Mouse (Mus musculus): ENCODE data around the gene Cnn1. TPM values are rescaled to one million over a fixed set of nuclear protein-coding genes. Genes with fewer than 3 reads are reported as not detected.
"Not testable (repeated sequence)": the region's sequence is repeated elsewhere in the genome, so short reads cannot be mapped to it uniquely, and the experiment has no call there.

Cnn1 gene
- polyA plus RNA-seq, 1 experiment from 2014 or later: 2.4 TPM

DNA sequence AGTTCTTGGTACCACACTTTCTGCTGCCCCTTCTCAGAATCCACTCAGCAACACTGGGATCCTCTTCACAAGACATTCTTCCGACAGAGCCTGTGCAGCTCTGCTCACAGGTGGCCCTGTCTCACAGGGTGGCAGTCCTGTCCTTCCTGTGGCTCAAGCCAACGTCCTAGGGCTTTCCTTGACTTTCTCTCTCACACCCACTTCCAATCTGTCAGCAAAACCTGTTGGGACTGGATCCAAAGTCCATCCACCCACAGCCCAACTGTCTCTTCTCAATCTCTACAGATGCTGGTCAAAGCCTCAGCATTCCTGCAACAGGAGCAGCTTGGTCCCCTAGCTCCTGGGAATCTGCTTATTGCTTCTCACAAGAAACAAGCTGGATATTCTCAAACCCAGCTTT, 37.7 kb upstream of the Cnn1 start:
- H3K36me3 ChIP-seq: peaks cover 87% of the 10 kb centered on the region
- no peaks in the 10 kb centered on the region for H3K4me1 ChIP-seq
- WGBS: 78% methylated on average over 2 of the region's 2 CpGs
- no peak overlapping the region for H3K4me3 ChIP-seq
- DNase-seq (ENCODE audit: low spot score): no peak
- H3K9me3 ChIP-seq (replicated peaks): no peaks in the 10 kb centered on the region
- peaks cover 6% of the 10 kb centered on the region; the same call in 1 of the 2 replicates for H3K27me3 ChIP-seq (ENCODE audit: low read depth, poor library complexity, severe bottlenecking)
- no peak overlapping the region for H3K27ac ChIP-seq

DNA sequence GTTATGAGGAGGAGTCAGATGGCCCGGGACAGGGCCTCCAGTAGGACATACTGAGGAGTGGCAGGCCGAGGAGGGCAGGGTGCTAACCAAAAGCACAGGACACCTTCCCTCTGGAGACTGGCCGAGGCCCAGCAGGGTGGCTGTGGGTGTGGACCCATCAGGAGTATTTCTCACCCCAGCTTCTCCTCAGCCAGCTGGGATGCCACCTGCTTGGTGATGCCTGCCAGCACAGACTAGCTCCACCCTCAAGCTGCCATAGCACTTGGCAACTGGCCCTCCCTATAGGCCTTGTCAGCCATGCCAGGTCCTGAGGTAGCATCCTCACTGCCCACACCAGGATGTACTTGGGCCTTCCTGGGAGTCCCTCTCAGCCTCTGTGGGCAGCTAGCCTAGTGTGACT, 34.7 kb upstream of the Cnn1 start:
- H3K27ac ChIP-seq: no peak overlapping the region
- peaks cover 85% of the 10 kb centered on the region for H3K36me3 ChIP-seq
- no peaks in the 10 kb centered on the region for H3K4me1 ChIP-seq
- 95% methylated on average over 3 of the region's 3 CpGs for WGBS
- H3K4me3 ChIP-seq: no peak overlapping the region
- no peak for DNase-seq (ENCODE audit: low spot score)
- H3K9me3 ChIP-seq (replicated peaks): no peaks in the 10 kb centered on the region
- H3K27me3 ChIP-seq (ENCODE audit: low read depth, poor library complexity, severe bottlenecking): no peaks in the 10 kb centered on the region

DNA sequence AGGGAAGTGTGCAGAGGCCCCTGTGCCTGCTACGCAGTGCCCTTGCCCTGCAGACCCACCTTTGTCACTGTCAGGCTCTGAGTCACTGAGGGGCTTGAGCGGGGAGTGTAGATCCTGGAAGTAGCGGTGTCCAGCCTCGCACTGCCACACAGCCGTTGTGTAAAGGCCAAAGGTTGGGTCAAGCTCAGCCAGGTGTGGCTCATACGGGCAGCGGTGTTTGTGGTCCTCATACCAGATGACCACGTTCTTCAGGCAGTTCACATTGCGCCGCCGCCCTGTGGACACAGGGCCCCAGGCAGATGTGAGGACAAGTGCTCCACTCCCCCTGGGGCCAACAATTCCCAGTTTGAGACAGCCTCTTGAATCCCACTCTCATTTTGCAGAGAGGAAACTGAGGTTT, 33.4 kb upstream of the Cnn1 start:
- Histone ChIP-seq H3K4me1 (peaks cover 10% of the 10 kb centered on the region), H3K27me3 (ENCODE audit: low read depth, poor library complexity, severe bottlenecking) (no peaks in the 10 kb centered on the region), H3K27ac (no peak overlapping the region), H3K9me3 (replicated peaks) (no peaks in the 10 kb centered on the region), H3K4me3 (no peak overlapping the region), H3K36me3 (peaks cover 77% of the 10 kb centered on the region)
- no peak for DNase-seq (ENCODE audit: low spot score)
- WGBS: 96% methylated on average over 11 of the region's 11 CpGs

DNA sequence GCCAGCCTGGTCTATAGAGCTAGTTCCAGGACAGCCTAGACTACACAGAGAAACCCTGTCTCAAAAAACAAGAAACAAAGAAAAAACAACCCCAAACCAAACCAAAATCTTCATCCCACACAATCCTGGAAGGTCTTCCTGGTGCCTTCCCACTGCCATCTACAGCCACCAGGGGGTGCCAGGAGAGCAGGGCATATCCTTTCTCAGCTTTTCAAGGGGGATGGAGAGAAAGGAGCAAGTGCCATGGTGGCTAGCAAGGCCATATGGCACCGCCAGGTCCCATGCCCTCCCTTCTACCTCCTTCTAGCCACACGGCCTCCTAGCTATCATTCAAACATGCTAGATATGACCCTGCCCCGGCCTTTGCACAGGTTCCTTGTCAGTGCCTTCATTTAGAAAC, 32.6 kb upstream of the Cnn1 start:
- Histone ChIP-seq H3K4me1 (peaks cover 13% of the 10 kb centered on the region), H3K36me3 (peaks cover 69% of the 10 kb centered on the region), H3K27me3 (ENCODE audit: low read depth, poor library complexity, severe bottlenecking) (no peaks in the 10 kb centered on the region), H3K9me3 (replicated peaks) (no peaks in the 10 kb centered on the region), H3K27ac (no peak overlapping the region), H3K4me3 (no peak overlapping the region)
- 76% methylated on average over 3 of the region's 3 CpGs for WGBS
- peak; percentile 58 for DNase-seq (ENCODE audit: low spot score)

DNA sequence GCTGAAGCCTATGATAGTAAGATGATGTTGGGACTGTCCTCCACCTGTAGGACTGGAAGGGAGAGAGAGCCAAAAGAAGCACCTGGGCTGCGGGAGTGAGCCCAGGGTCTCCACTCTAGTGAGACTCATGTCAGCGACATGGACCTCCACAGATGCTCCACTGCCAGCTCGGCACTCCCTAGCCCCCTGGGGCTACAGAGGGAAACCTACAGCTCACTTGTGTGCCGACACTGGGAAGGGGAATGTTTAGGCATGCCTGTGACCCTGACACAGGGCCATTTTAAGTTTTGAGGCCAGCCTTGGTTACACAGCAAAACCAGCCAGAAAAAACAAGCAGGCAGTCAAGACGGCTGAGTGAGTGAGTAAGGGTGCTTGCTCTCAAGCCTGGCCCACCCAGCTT, 31.8 kb upstream of the Cnn1 start:
- Histone ChIP-seq H3K4me1 (peaks cover 19% of the 10 kb centered on the region), H3K27me3 (ENCODE audit: low read depth, poor library complexity, severe bottlenecking) (no peaks in the 10 kb centered on the region), H3K27ac (no peak overlapping the region), H3K36me3 (peaks cover 65% of the 10 kb centered on the region), H3K9me3 (replicated peaks) (no peaks in the 10 kb centered on the region), H3K4me3 (no peak overlapping the region)
- DNase-seq (ENCODE audit: low spot score): no peak
- 84% methylated on average over 5 of the region's 5 CpGs for WGBS

DNA sequence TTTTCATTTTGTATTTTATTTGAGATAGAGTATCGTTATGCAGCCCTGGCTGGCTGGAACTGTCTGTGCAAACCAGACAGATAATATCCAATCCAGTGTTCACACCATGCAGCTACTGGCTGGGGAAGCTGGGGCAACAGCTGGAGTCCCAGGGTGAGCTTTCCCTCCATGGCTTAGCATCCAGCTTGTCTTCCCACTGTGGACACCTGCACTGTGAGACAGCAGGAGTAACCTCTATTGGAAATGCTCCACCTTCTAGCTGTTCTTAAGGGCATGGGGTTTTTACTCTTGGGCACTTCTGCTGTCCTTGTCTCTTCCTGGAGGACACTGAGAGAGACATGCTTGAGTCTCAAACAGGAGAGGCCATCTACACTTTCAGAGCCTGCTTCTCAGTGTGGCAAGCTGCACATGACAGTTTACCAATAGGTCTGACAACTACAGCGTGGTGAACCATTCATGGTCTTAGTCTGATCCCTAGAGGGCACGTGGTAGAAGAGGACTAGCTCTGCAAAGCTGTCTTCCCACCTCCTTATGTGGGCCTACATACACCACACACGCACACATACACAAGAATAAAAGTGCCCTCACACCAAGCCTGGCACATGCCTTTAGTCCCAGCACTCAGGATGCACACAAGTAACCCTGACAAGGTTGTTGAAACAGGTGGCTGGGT, 29.0 kb upstream of the Cnn1 start:
- no peak for DNase-seq (ENCODE audit: low spot score)
- Histone ChIP-seq H3K27ac (peak overlapping the region; percentile 99), H3K4me1 (peaks cover 19% of the 10 kb centered on the region), H3K9me3 (replicated peaks) (no peaks in the 10 kb centered on the region), H3K27me3 (ENCODE audit: low read depth, poor library complexity, severe bottlenecking) (no peaks in the 10 kb centered on the region), H3K4me3 (peak overlapping the region; percentile 93), H3K36me3 (peaks cover 64% of the 10 kb centered on the region)
- 76% methylated on average over 4 of the region's 4 CpGs for WGBS

DNA sequence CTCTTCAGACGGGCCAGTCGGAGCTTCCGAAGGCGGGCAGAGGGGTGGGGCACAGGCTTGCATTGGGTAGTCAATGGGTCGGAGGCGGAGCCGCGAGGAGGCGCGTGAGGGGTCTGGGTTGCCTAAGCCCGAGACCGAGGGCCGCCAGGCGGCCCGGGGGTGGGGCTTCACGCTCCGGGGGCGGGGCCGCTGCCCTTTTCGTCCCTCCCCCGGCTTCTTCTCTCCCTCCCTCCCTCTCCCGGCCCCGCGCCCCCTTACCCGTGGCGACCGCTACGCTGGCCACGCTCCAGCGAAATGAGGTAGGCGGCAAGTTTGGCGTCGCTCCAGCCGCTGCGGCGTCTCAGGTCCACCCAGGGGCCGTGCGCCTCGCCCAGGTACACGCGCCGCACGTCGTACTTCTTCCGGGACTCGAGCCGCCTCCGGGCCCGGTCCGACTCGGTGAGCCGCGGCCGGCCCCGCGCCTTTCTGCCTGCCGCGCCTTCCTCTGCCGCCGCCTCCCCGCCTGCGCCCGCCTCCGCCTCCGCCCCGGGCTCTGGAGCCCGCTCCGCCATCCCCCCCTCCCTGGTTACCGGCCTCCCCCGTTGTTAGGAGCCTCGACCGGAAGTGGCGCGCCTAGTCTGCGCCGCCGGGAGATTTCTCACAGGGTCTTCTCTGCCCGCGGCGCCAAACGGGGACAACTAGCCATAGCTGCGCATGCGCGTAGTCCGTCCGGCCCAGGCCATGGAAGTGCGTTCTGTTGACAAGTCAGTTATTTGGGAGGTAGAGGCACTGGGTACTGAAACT, 28.0 kb upstream of the Cnn1 start, which contains the start of the genes Gm49318 and Zfp653:
Gm49318 (minus strand) TSS at position 469 of the 783 bp plus-strand sequence.
Zfp653 (minus strand) TSS at position 586 of the 783 bp plus-strand sequence.
- Histone ChIP-seq H3K27me3 (ENCODE audit: low read depth, poor library complexity, severe bottlenecking) (no peaks in the 10 kb centered on the region), H3K4me1 (peaks cover 19% of the 10 kb centered on the region), H3K9me3 (replicated peaks) (no peaks in the 10 kb centered on the region), H3K36me3 (peaks cover 58% of the 10 kb centered on the region), H3K4me3 (peak within 1 kb of the TSS; percentile 93), H3K27ac (peak within 1 kb of the TSS; percentile 99)
- WGBS: 1% methylated on average over 81 of the region's 87 CpGs
- DNase-seq (ENCODE audit: low spot score): peak; percentile 97

DNA sequence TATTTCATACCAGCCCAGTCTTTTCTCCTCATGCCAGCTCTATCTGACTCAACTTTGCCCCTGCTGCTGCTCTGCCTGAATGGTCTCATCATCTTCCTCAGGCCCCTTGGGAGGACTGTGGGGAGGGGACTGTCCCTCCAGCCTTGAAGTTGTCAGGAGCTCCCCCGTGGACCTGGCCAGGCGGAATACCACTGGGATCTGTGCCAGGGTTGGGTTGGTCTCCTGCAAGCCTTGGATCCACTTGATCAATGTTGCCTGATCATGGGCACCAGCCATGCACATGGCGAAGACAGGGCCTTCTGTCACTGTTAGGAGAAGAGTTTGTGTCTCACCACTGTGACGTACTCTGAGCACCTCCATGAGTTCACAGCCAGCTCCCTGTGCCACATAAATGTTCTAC, 26.7 kb upstream of the Cnn1 start:
- Histone ChIP-seq H3K4me3 (no peak overlapping the region), H3K9me3 (replicated peaks) (no peaks in the 10 kb centered on the region), H3K27ac (no peak overlapping the region), H3K27me3 (ENCODE audit: low read depth, poor library complexity, severe bottlenecking) (no peaks in the 10 kb centered on the region), H3K4me1 (peaks cover 19% of the 10 kb centered on the region), H3K36me3 (peaks cover 56% of the 10 kb centered on the region)
- DNase-seq (ENCODE audit: low spot score): no peak
- 96% methylated on average over 4 of the region's 4 CpGs for WGBS

DNA sequence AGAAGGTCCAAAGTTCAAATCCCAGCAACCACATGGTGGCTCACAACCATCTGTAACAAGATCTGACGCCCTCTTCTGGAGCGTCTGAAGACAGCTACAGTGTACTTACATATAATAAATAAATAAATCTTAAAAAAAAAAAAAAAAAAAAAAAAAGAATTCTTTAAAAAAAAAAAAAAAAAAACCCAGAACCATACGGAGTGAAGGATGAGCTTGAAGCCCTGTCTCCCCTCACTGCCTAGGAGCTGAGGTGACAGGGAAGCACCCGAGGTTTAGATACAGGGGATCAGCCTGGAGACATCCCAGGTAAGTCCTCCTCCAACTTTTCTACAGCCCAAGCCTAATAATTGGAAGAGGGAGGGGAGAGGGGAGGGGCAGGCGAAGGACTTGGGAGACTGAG, 23.2 kb upstream of the Cnn1 start:
- 84% methylated on average over 5 of the region's 5 CpGs for WGBS
- peaks cover 50% of the 10 kb centered on the region for H3K36me3 ChIP-seq
- DNase-seq (ENCODE audit: low spot score); H3K9me3 ChIP-seq (replicated peaks); H3K4me3 ChIP-seq; H3K27ac ChIP-seq; H3K4me1 ChIP-seq; H3K27me3 ChIP-seq (ENCODE audit: low read depth, poor library complexity, severe bottlenecking): not testable (repeated sequence)

DNA sequence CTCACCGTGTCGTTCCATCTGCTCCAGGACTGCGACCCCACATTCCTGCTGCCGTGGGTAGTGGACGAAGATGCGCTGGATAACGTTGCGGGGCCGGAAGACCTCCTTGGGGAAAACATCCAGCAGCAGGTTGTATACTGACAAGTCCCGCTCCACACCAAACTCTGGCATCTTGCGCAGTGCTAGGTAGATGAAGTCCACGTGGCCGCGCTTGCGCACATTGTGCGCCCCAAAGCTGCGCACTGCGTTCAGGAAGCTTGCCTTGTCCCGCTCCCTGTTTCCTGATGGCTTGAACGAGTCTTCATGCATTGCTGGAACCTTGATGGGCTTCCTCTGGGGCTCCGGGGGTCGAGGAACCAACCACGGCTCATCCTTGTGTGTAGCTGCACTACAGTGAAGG, 22.8 kb upstream of the Cnn1 start:
- WGBS: 94% methylated on average over 23 of the region's 23 CpGs
- no peak for DNase-seq (ENCODE audit: low spot score)
- Histone ChIP-seq H3K9me3 (replicated peaks) (no peaks in the 10 kb centered on the region), H3K27me3 (ENCODE audit: low read depth, poor library complexity, severe bottlenecking) (no peaks in the 10 kb centered on the region), H3K27ac (no peak overlapping the region), H3K4me3 (no peak overlapping the region), H3K36me3 (peaks cover 50% of the 10 kb centered on the region), H3K4me1 (peaks cover 8% of the 10 kb centered on the region; the same call in 1 of the 2 replicates)

DNA sequence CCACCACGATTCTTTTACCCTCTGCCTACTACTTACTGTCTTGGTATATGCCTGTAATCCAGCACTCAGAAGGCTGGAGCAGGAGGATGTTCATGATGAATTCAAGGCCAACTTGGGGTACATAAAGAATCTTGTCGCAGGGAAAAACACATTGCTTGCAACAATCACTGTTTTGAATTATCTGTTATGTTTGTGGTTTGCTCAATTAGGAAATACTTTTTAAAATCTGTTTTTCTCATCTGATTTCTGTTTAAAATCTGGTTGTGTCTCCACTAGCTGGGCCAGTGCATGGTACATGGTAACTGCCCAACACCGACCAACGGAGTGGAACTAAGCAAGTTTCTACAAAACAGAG, 14.4 kb upstream of the Cnn1 start:
- H3K36me3 ChIP-seq: 0 out of 2 replicates have a peak, but pooled peaks cover 10% of the 10 kb centered on the region
- no peaks in the 10 kb centered on the region for H3K27me3 ChIP-seq (ENCODE audit: low read depth, poor library complexity, severe bottlenecking)
- peaks cover 10% of the 10 kb centered on the region for H3K4me1 ChIP-seq
- WGBS: 36% methylated on average over 4 of the region's 4 CpGs
- no peaks in the 10 kb centered on the region for H3K9me3 ChIP-seq (replicated peaks)
- peak overlapping the region; percentile 77; the same call in 1 of the 2 replicates for H3K27ac ChIP-seq
- H3K4me3 ChIP-seq: peak overlapping the region; percentile 80
- no peak for DNase-seq (ENCODE audit: low spot score)

DNA sequence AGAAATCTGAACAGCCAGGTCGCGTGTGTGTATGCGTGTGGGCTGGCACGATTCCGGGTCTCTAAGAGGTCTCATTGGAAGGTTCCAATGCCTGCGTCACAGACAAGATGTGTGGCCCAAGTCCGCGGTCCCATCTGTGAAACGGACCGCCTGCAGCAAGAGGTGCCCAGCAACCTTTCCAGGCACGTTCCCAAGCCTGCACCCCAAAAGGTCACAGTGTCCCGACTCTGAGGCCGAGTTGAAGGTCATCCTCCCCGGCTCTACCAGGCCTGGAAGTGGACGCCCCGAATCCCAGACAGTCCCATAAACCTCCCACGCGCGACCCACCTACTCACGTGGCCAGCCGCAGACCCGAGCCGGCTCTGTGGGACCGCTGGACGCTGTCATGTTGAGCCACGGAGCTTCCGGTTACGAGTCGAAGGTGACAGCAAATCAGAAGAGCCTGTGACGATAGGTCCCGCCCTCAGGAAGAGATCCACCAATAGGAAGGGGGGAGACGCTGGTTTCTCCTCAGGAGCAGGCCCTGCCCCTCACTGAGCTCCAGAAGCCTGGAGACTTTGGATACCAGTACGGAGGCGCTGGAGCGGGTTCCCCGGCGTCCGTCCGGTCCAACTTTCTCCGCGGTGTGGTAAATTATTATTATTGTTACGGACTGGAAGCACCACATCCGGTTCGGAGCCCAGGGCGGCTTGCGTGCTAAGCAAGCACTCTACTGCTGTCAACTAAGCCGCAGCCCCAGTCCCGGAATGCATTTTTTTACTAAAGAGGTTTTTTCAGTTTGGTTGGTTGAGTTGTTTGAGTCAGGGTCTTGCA, 13.8 kb upstream of the Cnn1 start, which contains the start of gene Ecsit:
Ecsit (minus strand) TSS at position 417 of the 813 bp plus-strand sequence.
- Histone ChIP-seq H3K27ac (peak within 1 kb of the TSS; percentile 77), H3K27me3 (ENCODE audit: low read depth, poor library complexity, severe bottlenecking) (no peaks in the 10 kb centered on the region), H3K4me3 (peak within 1 kb of the TSS; percentile 80), H3K36me3 (0 out of 2 replicates have a peak, but pooled peaks cover 5% of the 10 kb centered on the region), H3K4me1 (peaks cover 10% of the 10 kb centered on the region), H3K9me3 (replicated peaks) (no peaks in the 10 kb centered on the region)
- DNase-seq (ENCODE audit: low spot score): peak; percentile 87
- WGBS: under 1% methylated on average over 48 of the region's 48 CpGs
